Mouse (Mus musculus) intestine, embryonic 15.5 days (tissue): ENCODE results near the gene Spib. TPM values are rescaled to one million over a fixed set of nuclear protein-coding genes. Genes with fewer than 3 reads are reported as not detected.

Experiments used
- ATAC-seq: fragments of 200-750 bp; cut with Nextera tagmentation; 2 replicates; pipeline ENCODE4 v1.8.0; 2017; ENCODE audit warnings: moderate TSS enrichment, moderate library complexity
- H3K27ac ChIP-seq: fragments of 300-500 bp; sonication (generic); 2 replicates; pipeline ENCODE4 v1.5.1; 2015; ENCODE audit warnings: mild to moderate bottlenecking, inconsistent platforms
- H3K27me3 ChIP-seq: fragments of 300-500 bp; sonication (generic); replicated peaks from 2 replicates; pipeline ENCODE4 v1.6.1; 2015; ENCODE audit warnings: inconsistent platforms
- H3K36me3 ChIP-seq: fragments of 300-500 bp; sonication (generic); 2 replicates; pipeline ENCODE4 v1.6.1; 2015; ENCODE audit warnings: inconsistent platforms
- H3K4me1 ChIP-seq: fragments of 300-500 bp; sonication (generic); replicated peaks from 2 replicates; pipeline ENCODE4 v1.6.1; 2015; ENCODE audit warnings: inconsistent platforms
- H3K4me2 ChIP-seq: fragments of 300-500 bp; sonication (generic); replicated peaks from 2 replicates; pipeline ENCODE4 v1.6.1; 2015; ENCODE audit warnings: mild to moderate bottlenecking, inconsistent platforms
- H3K4me3 ChIP-seq: fragments of 300-500 bp; sonication (generic); replicated peaks from 2 replicates; pipeline ENCODE4 v1.5.1; 2015; ENCODE audit warnings: inconsistent platforms
- H3K9ac ChIP-seq: fragments of 300-500 bp; sonication (generic); 2 replicates; pipeline ENCODE4 v1.6.1; 2015; ENCODE audit warnings: inconsistent platforms
- H3K9me3 ChIP-seq: fragments of 300-500 bp; sonication (generic); 2 replicates; pipeline ENCODE4 v1.6.1; 2016; ENCODE audit warnings: inconsistent platforms
- WGBS: fragments of 180-500 bp; shearing (Covaris S2); methylation state at CpG from one replicate; pipeline ENCODE4 v1.1.7; 2015; 5-methylcytosine and 5-hydroxymethylcytosine counted together
- polyA plus RNA-seq: library from polyadenylated mRNA; unstranded; fragments of >200 nt; fragmentation: Nextera tagmentation; extraction: Ambion mirVana; gene quantifications from 2 replicates; pipeline ENCODE4 v1.2.1, GENCODE M21; 2015

Spib gene
- polyA plus RNA-seq: 0.25 and 0.43 TPM in 2 replicates

GRCm38 (mm10) chr7:44531946-44532732 lies at the start of gene Spib:
TSS of gene Spib (minus strand) at chr7:44532071.
- 79% methylated on average over 4 of the region's 4 CpGs for WGBS
- ATAC-seq: no peak
- H3K9ac ChIP-seq: no peak within 1 kb of the TSS

DNA sequence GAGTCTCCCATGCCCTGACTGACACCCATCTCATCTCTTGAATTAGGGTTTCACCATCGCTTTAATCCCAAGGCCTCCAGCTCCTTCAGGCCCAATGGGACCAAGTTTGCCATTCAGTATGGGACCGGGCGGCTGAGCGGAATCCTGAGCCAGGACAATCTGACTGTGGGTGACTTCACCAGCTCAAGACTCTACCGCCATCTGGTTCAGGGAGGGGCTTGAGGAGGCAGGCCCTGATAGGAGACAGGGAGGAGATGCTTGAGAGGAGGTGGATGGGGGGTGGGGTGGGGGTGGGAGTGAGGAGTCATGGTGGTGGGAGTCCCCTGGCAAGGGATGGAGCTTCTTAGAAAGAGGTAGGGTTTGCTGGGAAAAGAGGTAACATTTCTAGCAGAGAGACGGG lies 49.8 kb upstream of the Spib start:
- Histone ChIP-seq H3K9me3 (no peaks in the 10 kb centered on the region), H3K9ac (no peak overlapping the region), H3K4me3 (no peak overlapping the region), H3K27me3 (peaks cover 30% of the 10 kb centered on the region), H3K36me3 (no peaks in the 10 kb centered on the region), H3K4me2 (no peak overlapping the region), H3K4me1 (no peaks in the 10 kb centered on the region), H3K27ac (no peak overlapping the region)
- no peak for ATAC-seq
- WGBS: 76% methylated on average over 6 of the region's 6 CpGs

More at GRCm38 (mm10) chr7:44531946-44532732, at the start of gene Spib:
- peaks cover 27% of the 10 kb centered on the region for H3K36me3 ChIP-seq
- peaks cover 4% of the 10 kb centered on the region; the same call in 1 of the 2 replicates for H3K4me1 ChIP-seq
- H3K9me3 ChIP-seq: no peaks in the 10 kb centered on the region
- H3K27ac ChIP-seq: no peak within 1 kb of the TSS
- H3K27me3 ChIP-seq: no peaks in the 10 kb centered on the region; the same call in 1 of the 2 replicates
- no peak within 1 kb of the TSS for H3K4me3 ChIP-seq
- no peak within 1 kb of the TSS for H3K4me2 ChIP-seq

GRCm38 (mm10) chr7:44576333-44576844 lies 44.5 kb upstream of the Spib start:
- 24% methylated on average over 5 of the region's 5 CpGs for WGBS
- Histone ChIP-seq H3K9ac (no peak overlapping the region), H3K4me2 (no peak overlapping the region), H3K27ac (no peak overlapping the region), H3K9me3 (no peaks in the 10 kb centered on the region), H3K36me3 (no peaks in the 10 kb centered on the region), H3K27me3 (0 out of 2 replicates have a peak, but pooled peaks cover 9% of the 10 kb centered on the region), H3K4me3 (no peak overlapping the region), H3K4me1 (no peaks in the 10 kb centered on the region)
- no peak for ATAC-seq

DNA sequence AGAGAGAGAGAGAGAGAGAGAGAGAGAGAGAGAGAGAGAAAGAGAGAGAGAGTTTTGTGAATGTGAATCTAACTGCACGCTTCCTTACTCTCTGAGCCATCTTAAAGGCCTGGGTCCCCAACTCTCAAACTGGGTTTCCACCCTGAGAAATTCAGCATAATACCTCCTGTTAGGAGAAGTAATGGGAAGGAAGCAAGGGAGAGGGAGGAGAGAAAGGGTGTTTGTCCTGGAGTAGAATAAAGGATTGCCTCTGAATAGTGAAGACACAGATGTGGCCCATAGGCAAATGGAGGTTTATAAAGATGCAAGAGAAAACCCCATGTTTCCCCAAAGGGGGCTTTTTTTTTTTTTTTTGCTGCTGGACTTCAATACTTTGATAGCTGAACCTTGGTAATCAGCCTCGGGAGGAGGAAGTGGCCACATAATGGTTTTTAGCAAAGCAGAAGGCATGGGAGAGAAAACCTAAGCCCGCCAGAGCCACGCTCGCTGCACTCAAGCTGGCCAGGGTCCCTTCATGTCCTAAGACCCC lies 41.1 kb upstream of the Spib start:
- no peak overlapping the region for H3K27ac ChIP-seq
- no peak overlapping the region for H3K9ac ChIP-seq
- no peaks in the 10 kb centered on the region for H3K9me3 ChIP-seq
- H3K27me3 ChIP-seq: peaks cover 4% of the 10 kb centered on the region; the same call in 1 of the 2 replicates
- no peak for ATAC-seq
- H3K4me1 ChIP-seq: no peaks in the 10 kb centered on the region
- H3K4me3 ChIP-seq: no peak overlapping the region
- H3K36me3 ChIP-seq: no peaks in the 10 kb centered on the region
- no peak overlapping the region for H3K4me2 ChIP-seq
- WGBS: 74% methylated on average over 5 of the region's 5 CpGs

DNA sequence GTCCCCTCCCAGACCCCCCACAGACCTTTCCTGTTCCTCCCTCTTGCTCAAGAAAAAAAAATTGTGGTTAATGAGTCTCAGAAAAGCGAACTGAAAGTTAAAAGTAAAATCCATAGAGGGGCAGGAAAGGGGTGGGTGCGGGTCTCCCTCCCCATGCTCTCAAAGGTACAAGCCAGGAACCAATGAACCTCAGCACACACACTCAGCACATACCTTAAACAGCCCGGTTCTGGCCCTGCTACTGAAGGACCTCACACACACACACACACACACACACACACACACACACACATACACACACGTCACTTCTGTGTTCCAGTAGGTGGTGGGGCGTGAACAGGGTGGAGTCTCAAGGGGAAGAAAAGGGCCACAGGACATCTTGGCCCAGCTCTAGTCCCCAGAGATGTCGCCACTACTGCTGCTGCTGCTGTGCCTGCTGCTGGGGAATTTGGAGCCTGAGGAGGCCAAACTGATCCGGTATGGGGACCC lies 40.4 kb upstream of the Spib start, which contains the start of gene Napsa:
TSS of gene Napsa (plus strand) at position 168 of the 489 bp plus-strand sequence.
- 38% methylated on average over 7 of the region's 7 CpGs for WGBS
- H3K4me1 ChIP-seq: no peaks in the 10 kb centered on the region
- ATAC-seq: no peak
- no peak within 1 kb of the TSS for H3K9ac ChIP-seq
- no peak within 1 kb of the TSS for H3K4me2 ChIP-seq
- H3K9me3 ChIP-seq: no peaks in the 10 kb centered on the region
- peaks cover 4% of the 10 kb centered on the region; the same call in 1 of the 2 replicates for H3K27me3 ChIP-seq
- no peak within 1 kb of the TSS for H3K4me3 ChIP-seq
- H3K36me3 ChIP-seq: no peaks in the 10 kb centered on the region
- H3K27ac ChIP-seq: no peak within 1 kb of the TSS

DNA sequence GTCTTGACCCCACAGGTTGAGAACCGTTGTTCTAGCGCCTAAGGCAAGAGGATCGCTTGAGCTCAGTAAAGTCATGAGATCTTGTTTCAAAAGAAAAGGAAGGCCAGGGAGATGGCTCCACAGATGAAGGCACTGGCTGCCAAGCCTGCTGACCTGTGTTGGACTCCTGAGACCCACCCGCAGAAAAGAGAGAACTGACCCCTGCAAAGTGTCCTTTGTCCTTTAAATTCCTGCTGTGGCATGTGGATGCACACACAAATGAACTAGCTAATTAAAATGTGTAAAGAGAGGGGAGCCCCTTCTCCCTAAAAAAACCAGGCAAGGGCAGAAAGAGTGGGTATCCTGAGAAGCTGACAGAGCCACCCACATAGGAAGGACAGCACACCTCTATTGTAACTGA lies 39.9 kb upstream of the Spib start:
- no peak overlapping the region for H3K4me3 ChIP-seq
- no peaks in the 10 kb centered on the region for H3K36me3 ChIP-seq
- no peak for ATAC-seq
- no peak overlapping the region for H3K27ac ChIP-seq
- H3K4me1 ChIP-seq: no peaks in the 10 kb centered on the region
- WGBS: 76% methylated on average over 4 of the region's 4 CpGs
- no peak overlapping the region for H3K4me2 ChIP-seq
- no peak overlapping the region for H3K9ac ChIP-seq
- peaks cover 4% of the 10 kb centered on the region; the same call in 1 of the 2 replicates for H3K27me3 ChIP-seq
- H3K9me3 ChIP-seq: no peaks in the 10 kb centered on the region

GRCm38 (mm10) chr7:44570989-44571388 lies 39.1 kb upstream of the Spib start:
- WGBS: 79% methylated on average over 6 of the region's 6 CpGs
- no peak overlapping the region for H3K9ac ChIP-seq
- no peak overlapping the region for H3K27ac ChIP-seq
- no peaks in the 10 kb centered on the region for H3K4me1 ChIP-seq
- peaks cover 4% of the 10 kb centered on the region; the same call in 1 of the 2 replicates for H3K27me3 ChIP-seq
- H3K36me3 ChIP-seq: no peaks in the 10 kb centered on the region
- H3K4me3 ChIP-seq: no peak overlapping the region
- H3K4me2 ChIP-seq: no peak overlapping the region
- no peaks in the 10 kb centered on the region for H3K9me3 ChIP-seq
- ATAC-seq: no peak

- H3K27me3 ChIP-seq: peaks cover 4% of the 10 kb centered on the region; the same call in 1 of the 2 replicates
- WGBS: 62% methylated on average over 9 of the region's 9 CpGs
- H3K4me2 ChIP-seq: no peak overlapping the region
- H3K9me3 ChIP-seq: no peaks in the 10 kb centered on the region
- H3K4me3 ChIP-seq: no peak overlapping the region
- ATAC-seq: no peak
- no peak overlapping the region for H3K27ac ChIP-seq
- H3K4me1 ChIP-seq: no peaks in the 10 kb centered on the region
- no peak overlapping the region for H3K9ac ChIP-seq
- no peaks in the 10 kb centered on the region for H3K36me3 ChIP-seq
These were observed 36.9 kb upstream of the Spib start for GRCm38 (mm10) chr7:44568803-44569202.

DNA sequence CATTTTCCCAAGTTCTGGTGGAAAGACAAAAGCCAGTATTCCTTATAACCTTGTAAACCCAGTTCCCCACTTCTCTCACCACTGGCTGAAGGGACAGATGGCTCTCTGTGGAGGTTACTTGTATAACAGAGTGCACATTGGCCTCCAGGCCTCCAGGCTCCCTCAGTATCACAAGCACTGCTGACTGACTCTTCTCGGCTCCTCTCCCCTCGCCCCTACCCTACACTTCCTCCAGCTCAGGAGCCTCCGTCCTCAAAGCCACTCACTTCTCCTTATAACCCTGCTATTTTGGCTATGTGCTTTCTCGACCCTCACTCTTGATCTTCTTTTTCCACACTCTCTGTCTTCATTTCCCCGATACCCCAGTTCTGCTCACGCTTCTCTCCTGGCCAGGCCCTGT lies 33.5 kb upstream of the Spib start:
- ATAC-seq: no peak
- no peak overlapping the region for H3K4me3 ChIP-seq
- H3K27ac ChIP-seq: no peak overlapping the region
- WGBS: 67% methylated on average over 6 of the region's 6 CpGs
- no peak overlapping the region for H3K9ac ChIP-seq
- H3K36me3 ChIP-seq: no peaks in the 10 kb centered on the region
- H3K9me3 ChIP-seq: no peaks in the 10 kb centered on the region
- H3K4me2 ChIP-seq: no peak overlapping the region
- peaks cover 7% of the 10 kb centered on the region; the same call in 1 of the 2 replicates for H3K27me3 ChIP-seq
- H3K4me1 ChIP-seq: no peaks in the 10 kb centered on the region

- H3K36me3 ChIP-seq: no peaks in the 10 kb centered on the region
- no peak overlapping the region for H3K4me3 ChIP-seq
- no peak overlapping the region for H3K9ac ChIP-seq
- H3K9me3 ChIP-seq: no peaks in the 10 kb centered on the region
- ATAC-seq: no peak
- H3K4me2 ChIP-seq: no peak overlapping the region
- no peaks in the 10 kb centered on the region for H3K4me1 ChIP-seq
- WGBS: 84% methylated on average over 10 of the region's 10 CpGs
- H3K27ac ChIP-seq: no peak overlapping the region
- H3K27me3 ChIP-seq: peaks cover 7% of the 10 kb centered on the region; the same call in 1 of the 2 replicates
These were observed 32.6 kb upstream of the Spib start for GRCm38 (mm10) chr7:44564486-44564885.

GRCm38 (mm10) chr7:44563284-44563683 lies 31.4 kb upstream of the Spib start:
- WGBS: 42% methylated on average over 8 of the region's 8 CpGs
- no peaks in the 10 kb centered on the region for H3K4me1 ChIP-seq
- no peak overlapping the region for H3K4me3 ChIP-seq
- H3K27me3 ChIP-seq: 0 out of 2 replicates have a peak, but pooled peaks cover 3% of the 10 kb centered on the region
- no peaks in the 10 kb centered on the region for H3K9me3 ChIP-seq
- no peak for ATAC-seq
- no peak overlapping the region for H3K9ac ChIP-seq
- H3K36me3 ChIP-seq: no peaks in the 10 kb centered on the region
- no peak overlapping the region for H3K4me2 ChIP-seq
- H3K27ac ChIP-seq: no peak overlapping the region
